Mouse (Mus musculus) midbrain, embryonic 11.5 days (tissue): Measurements from ENCODE around the gene Anapc5. TPM values are rescaled to one million over a fixed set of nuclear protein-coding genes. Genes with fewer than 3 reads are reported as not detected.

Source experiments
- ATAC-seq: fragments of 200-750 bp; cut with Nextera tagmentation; 2 replicates; pipeline ENCODE4 v1.8.0; 2017; ENCODE audit warnings: moderate TSS enrichment, moderate library complexity; ENCODE audit not compliant: low FRiP score
- DNase-seq: peaks from one replicate; pipeline ENCODE4 v3.0.0; 2015; ENCODE audit warnings: low spot score; ENCODE audit errors: missing footprints
- H3K27ac ChIP-seq: fragments of 300-500 bp; sonication (generic); 2 replicates; pipeline ENCODE4 v1.5.1; 2014; ENCODE audit warnings: low read depth, low read length
- H3K27me3 ChIP-seq: fragments of 300-500 bp; sonication (generic); 2 replicates; pipeline ENCODE4 v1.6.1; 2014; ENCODE audit warnings: mild to moderate bottlenecking, low read length, moderate library complexity, mixed read lengths; ENCODE audit not compliant: control insufficient read depth, insufficient read depth
- H3K36me3 ChIP-seq: fragments of 300-500 bp; sonication (generic); 2 replicates; pipeline ENCODE4 v1.6.1; 2014; ENCODE audit warnings: mild to moderate bottlenecking, low read length, moderate library complexity, mixed read lengths; ENCODE audit not compliant: control insufficient read depth, insufficient read depth
- H3K4me1 ChIP-seq: fragments of 300-500 bp; sonication (generic); 2 replicates; pipeline ENCODE4 v1.6.1; 2014; ENCODE audit warnings: low read length; ENCODE audit not compliant: control insufficient read depth, insufficient read depth
- H3K4me2 ChIP-seq: fragments of 300-500 bp; sonication (generic); 2 replicates; pipeline ENCODE4 v1.6.1; 2014; ENCODE audit warnings: mild to moderate bottlenecking, moderate library complexity
- H3K4me3 ChIP-seq: fragments of 300-500 bp; sonication (generic); 2 replicates; pipeline ENCODE4 v1.5.1; 2014; ENCODE audit warnings: low read depth, low read length
- H3K9ac ChIP-seq: fragments of 300-500 bp; sonication (generic); 2 replicates; pipeline ENCODE4 v1.6.1; 2014; ENCODE audit warnings: low read length
- H3K9me3 ChIP-seq: fragments of 300-500 bp; sonication (generic); 2 replicates; pipeline ENCODE4 v1.6.1; 2016; ENCODE audit warnings: low read length; ENCODE audit not compliant: control insufficient read depth
- WGBS: fragments of 180-500 bp; shearing (Covaris S2); extraction: QIAGEN DNeasy Blood & Tissue Kit; methylation state at CpG from one replicate; pipeline ENCODE4 v1.1.7; 2014; 5-methylcytosine and 5-hydroxymethylcytosine counted together
- polyA plus RNA-seq: library from polyadenylated mRNA; unstranded; fragments of >200 nt; fragmentation: Nextera tagmentation; extraction: Ambion mirVana; gene quantifications from 2 replicates; pipeline ENCODE4 v1.2.1, GENCODE M21; 2014

Anapc5 gene
- polyA plus RNA-seq, 1 experiment from 2014 or later: 497 TPM

DNA sequence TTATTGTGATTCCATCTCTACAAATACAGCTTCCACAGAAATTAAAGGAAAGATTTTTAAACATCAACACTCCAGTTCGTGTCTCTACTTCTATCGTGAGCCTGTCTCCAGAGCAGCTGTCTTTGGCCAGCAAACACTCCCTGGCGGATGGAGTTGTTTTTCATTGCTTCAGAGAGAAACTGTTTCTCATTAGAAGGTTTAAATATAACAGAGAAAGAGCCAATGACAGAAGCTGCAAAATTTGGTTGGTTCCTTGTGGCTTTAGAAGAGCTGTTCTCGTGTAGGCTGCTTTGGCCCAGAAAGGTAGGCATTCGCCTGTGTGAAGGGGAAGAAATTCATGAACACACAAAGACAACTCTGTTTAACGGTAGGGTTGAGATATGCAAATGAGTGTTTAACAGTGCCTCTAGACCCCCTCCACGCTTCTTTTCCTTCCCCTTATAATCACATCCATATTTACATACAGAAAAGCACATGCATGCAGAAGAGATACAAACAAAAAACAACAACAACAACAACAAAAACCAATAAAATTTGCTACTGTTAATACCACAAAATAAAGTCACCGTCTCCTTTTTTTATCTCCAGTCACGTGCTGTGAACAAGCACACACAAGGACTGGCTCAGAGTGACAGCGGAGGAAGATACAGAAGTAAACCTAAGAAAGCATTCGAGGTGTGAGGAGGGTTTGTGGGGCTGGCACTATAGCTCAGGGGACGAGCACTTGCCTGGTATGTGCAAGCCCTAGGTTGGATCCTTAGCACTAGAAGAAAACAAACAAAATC lies 34.9 kb downstream of the Anapc5 start:
- ATAC-seq: no peak

DNA sequence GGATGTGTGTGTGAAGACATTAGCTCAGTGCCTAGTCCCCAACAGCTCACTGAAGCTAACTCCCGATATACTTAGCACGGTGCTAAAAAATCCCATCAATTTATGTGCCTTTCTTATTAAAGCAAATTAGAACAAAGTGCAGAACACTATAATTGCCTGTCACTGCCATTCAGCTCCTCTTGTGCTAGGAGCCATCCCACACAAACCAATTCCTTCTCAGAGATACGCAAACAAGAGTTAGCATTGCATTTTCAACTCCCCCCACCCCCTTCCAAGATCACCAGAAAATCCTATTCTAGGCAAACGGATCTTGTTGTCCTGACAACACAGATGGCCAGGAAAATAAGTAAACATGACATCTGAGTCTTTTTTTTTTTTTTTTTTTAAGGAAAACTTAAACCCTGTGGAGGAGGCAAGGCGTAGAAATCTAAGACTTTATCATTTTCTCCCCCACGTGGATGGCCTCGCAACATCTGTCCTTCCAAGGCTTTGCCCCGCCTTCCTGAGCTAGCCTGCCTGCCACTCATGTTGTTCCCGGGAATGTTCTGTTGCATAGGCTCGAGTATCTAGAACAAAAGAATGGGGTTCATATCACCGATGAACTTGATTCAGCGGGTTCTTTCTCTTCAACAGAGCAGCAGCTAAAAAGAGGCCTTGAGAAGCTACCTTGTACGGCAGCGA lies 37.3 kb downstream of the Anapc5 start:
- no peak overlapping the region for H3K4me3 ChIP-seq
- H3K36me3 ChIP-seq: peaks cover 5% of the 10 kb centered on the region; the same call in 1 of the 2 replicates
- no peaks in the 10 kb centered on the region for H3K27me3 ChIP-seq
- H3K4me1 ChIP-seq: peaks cover 3% of the 10 kb centered on the region; the same call in 1 of the 2 replicates
- H3K27ac ChIP-seq: no peak overlapping the region
- no peak overlapping the region for H3K9ac ChIP-seq
- H3K9me3 ChIP-seq: no peaks in the 10 kb centered on the region
- DNase-seq (no peak), ATAC-seq (no peak)
- no peak overlapping the region for H3K4me2 ChIP-seq
- 62% methylated on average over 14 of the region's 14 CpGs for WGBS

More for the DNA sequence above, 34.9 kb downstream of the Anapc5 start:
- H3K4me1 ChIP-seq: peaks cover 3% of the 10 kb centered on the region; the same call in 1 of the 2 replicates
- no peak overlapping the region for H3K4me2 ChIP-seq
- no peaks in the 10 kb centered on the region for H3K9me3 ChIP-seq
- H3K27me3 ChIP-seq: no peaks in the 10 kb centered on the region
- peaks cover 9% of the 10 kb centered on the region; the same call in 1 of the 2 replicates for H3K36me3 ChIP-seq
- H3K27ac ChIP-seq: no peak overlapping the region
- no peak for DNase-seq
- WGBS: 80% methylated on average over 12 of the region's 12 CpGs
- H3K9ac ChIP-seq: no peak overlapping the region
- H3K4me3 ChIP-seq: no peak overlapping the region

DNA sequence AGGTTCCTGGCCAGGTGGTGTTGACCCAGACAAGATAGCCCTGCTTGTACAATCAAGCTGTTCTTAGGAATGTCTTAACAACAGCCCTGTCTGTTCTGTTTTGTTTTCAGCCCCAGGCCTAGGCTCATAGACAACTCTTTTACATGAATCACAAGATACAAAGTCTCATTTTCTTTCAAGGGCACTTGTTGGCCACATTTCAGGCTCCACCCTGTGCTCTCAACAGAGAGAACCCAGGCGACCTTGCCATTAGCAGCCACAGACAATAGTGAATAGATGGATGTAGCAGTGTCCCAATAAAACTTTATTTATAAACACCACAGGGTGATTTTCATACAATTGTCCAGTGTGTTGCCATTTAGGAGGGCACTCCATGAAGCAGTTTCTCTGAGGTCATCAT lies 39.1 kb downstream of the Anapc5 start:
- ATAC-seq: no peak
- H3K36me3 ChIP-seq: peaks cover 3% of the 10 kb centered on the region; the same call in 1 of the 2 replicates
- H3K9ac ChIP-seq: no peak overlapping the region
- no peaks in the 10 kb centered on the region for H3K9me3 ChIP-seq
- no peak overlapping the region for H3K27ac ChIP-seq
- H3K4me1 ChIP-seq: peaks cover 8% of the 10 kb centered on the region; the same call in 1 of the 2 replicates
- H3K4me3 ChIP-seq: no peak overlapping the region
- H3K4me2 ChIP-seq: no peak overlapping the region
- no peaks in the 10 kb centered on the region for H3K27me3 ChIP-seq
- 62% methylated on average over 1 of the region's 1 CpGs for WGBS
- DNase-seq: no peak

DNA sequence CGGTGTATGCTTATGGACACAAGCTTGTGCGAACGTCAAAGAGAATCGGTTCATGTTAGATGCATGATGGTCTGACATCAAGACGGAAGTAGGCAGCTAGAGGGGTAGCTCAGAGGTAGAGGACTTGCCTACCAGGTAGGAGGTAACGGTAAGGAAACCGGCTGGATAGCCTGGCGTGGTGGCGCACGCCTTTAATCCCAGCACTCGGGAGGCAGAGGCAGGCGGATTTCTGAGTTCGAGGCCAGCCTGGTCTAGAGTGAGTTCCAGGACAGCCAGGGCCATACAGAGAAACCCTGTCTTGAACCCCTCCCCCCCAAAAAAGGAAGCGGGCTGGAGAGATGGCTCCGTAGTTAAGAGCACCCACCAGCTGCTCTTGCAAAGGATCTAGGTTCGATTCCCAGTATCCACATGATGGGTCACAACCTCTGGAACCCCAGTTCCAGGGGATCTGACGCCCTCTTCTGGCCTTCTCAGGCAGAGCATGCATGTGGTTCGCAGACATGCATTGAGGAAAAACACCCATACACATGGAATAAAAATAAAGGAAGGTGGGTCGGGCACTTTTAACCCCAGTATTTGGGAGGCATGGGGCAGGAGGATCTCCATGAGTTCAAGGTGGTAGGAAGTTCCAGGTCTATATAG lies 40.2 kb downstream of the Anapc5 start:
- ATAC-seq: no peak
- Histone ChIP-seq H3K27ac (no peak overlapping the region), H3K36me3 (no peaks in the 10 kb centered on the region), H3K9ac (no peak overlapping the region), H3K9me3 (no peaks in the 10 kb centered on the region; the same call in 1 of the 2 replicates), H3K4me2 (no peak overlapping the region), H3K4me1 (peaks cover 8% of the 10 kb centered on the region; the same call in 1 of the 2 replicates), H3K27me3 (no peaks in the 10 kb centered on the region), H3K4me3 (no peak overlapping the region)
- 88% methylated on average over 19 of the region's 19 CpGs for WGBS
- no peak for DNase-seq

- ATAC-seq (peak; percentile 74), DNase-seq (peak; percentile 98)
- Histone ChIP-seq H3K4me1 (peaks cover 8% of the 10 kb centered on the region; the same call in 1 of the 2 replicates), H3K27ac (no peak within 1 kb of the TSS), H3K4me2 (peak within 1 kb of the TSS; percentile 89), H3K36me3 (no peaks in the 10 kb centered on the region), H3K4me3 (peak within 1 kb of the TSS; percentile 91), H3K9ac (peak within 1 kb of the TSS; percentile 88), H3K27me3 (no peaks in the 10 kb centered on the region), H3K9me3 (no peaks in the 10 kb centered on the region; the same call in 1 of the 2 replicates)
- WGBS: under 1% methylated on average over 56 of the region's 63 CpGs
Measured at GRCm38 (mm10) chr5:122779277-122779834, 41.8 kb downstream of the Anapc5 start, which contains the start of gene Camkk2. Gene Camkk2, minus strand, starts transcription at chr5:122779409.

DNA sequence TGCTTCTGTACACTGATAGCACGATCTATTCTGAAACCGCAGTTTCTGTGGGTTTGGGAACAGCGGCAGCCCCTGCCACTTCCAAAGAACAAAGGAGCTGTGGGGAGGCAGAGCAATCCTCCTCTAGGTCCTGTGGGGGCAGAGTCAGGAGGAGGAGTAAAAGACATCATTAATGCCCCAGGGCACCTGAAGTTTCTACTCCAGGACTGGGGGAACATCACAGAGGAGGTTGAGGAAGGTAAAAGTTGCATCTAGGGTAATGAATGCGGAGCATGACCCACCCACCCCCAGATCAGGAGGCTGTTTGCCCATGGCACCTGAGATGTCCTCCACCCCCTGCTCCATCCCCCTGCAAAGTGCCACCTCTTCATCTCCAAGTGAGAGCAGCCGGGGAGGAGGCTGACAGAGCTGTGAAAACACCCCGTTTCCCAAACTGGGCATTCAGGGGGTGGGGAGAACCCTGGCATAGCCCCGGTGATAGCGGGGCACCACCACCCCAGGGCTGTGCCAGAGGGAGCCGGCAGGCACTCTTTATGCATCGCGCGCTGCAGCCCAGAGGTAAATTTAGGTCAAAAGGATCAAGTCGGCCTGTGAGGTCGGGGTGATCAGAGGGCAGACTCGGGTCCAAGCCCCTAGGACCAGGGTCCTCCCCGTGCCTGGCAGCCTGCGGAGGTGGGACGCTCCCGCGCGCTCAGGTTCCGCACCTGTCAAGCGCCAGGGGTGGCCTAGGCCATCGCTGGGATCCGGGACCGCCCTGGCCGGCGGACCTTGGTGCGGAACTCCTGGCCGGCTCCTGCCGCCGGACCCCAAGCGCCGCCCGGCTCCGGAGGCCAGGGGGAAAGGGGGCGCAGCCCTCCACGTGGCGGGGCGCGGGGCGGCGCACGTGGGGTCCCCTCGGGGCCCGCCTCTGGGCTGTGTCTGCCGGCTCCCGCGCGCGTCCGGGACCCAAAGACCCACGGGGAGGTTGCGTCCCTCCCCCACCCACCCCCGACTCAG lies 42.6 kb downstream of the Anapc5 start:
- WGBS: 1% methylated on average over 55 of the region's 55 CpGs
- Histone ChIP-seq H3K36me3 (no peaks in the 10 kb centered on the region), H3K9me3 (no peaks in the 10 kb centered on the region; the same call in 1 of the 2 replicates), H3K27me3 (no peaks in the 10 kb centered on the region), H3K27ac (no peak overlapping the region), H3K9ac (peak overlapping the region; percentile 88), H3K4me3 (peak overlapping the region; percentile 91), H3K4me1 (peaks cover 8% of the 10 kb centered on the region), H3K4me2 (peak overlapping the region; percentile 89)
- ATAC-seq (peak; percentile 76), DNase-seq (peak; percentile 94)

DNA sequence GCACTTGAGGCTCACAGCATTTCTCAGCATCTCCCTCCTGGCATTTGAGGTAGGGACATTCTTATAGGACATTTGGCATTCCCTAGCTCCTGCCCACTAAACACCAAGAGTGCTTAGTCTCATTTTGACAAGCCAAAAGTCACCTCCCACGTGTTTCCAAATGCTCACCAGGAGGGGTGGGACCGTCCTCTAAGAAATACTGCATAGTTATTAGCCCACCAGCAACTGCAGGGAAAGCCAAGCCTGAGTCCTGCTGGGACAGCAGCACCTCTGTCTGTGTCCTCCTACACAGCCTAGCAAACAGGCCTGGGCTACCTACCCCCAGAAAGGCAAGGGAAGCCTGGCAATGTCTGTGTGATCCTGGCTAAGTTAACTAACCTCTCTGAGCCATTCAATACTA lies 43.8 kb downstream of the Anapc5 start:
- Histone ChIP-seq H3K27ac (no peak overlapping the region), H3K27me3 (no peaks in the 10 kb centered on the region), H3K9me3 (no peaks in the 10 kb centered on the region; the same call in 1 of the 2 replicates), H3K9ac (no peak overlapping the region), H3K4me1 (peaks cover 8% of the 10 kb centered on the region), H3K36me3 (no peaks in the 10 kb centered on the region), H3K4me2 (no peak overlapping the region), H3K4me3 (no peak overlapping the region)
- 55% methylated on average over 2 of the region's 2 CpGs for WGBS
- DNase-seq: no peak
- no peak for ATAC-seq
